Mouse (Mus musculus): Measurements from ENCODE around the gene Zdhhc17.

- TF ChIP-seq POLR2A (IDR thresholded peaks at IDR 0.05; ENCODE audit: control insufficient read depth, extremely low read depth, insufficient read depth, low read length, poor library complexity): no peak
- no peak for TF ChIP-seq CTCF (IDR thresholded peaks at IDR 0.05; ENCODE audit: borderline replicate concordance, control insufficient read depth, extremely low read depth, insufficient read depth, low read length, poor library complexity)
These were observed 106.1 kb downstream of the Zdhhc17 start for GRCm38 (mm10) chr10:110903862-110904261.
